Mouse (Mus musculus): ENCODE results near the gene Uqcrfs1.

The Uqcrfs1 gene

DNA sequence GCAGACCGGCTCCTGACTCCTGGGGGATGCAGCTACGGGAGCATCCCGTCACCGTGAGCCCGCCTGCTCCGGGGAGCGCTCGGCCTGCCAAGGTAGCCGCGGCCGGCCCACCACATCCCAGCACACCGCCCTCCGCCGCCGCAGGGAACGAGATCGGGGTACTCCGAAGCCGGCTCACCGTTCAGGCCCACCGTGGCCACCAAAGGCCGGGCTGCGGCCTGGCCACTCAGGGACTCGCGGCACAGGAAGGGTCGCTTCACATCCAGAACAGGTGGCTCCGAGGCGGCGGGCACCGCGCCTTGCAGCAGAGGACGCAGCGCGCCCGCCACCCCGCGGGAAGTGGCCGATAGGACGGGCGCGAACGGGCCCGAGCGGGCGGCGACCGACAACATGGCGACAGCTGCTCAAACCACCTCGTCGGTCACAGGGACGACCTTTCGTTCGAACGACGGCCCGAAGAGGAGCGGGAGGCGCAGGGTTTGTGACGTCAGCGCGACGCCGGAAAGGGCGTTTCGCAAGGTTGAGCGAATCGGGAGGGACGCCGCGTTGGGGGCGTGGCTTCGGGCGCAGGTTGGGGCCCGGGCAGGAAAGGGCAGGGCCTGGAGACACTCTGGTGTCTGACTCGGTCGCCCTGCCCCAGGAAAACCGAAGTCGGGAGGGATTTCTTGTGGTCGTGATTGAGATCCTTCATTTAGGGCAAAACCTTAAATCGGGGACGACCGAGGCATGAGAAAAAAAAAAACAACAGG is at the start of gene Uqcrfs1:
Gene Uqcrfs1 (minus strand): TSS at position 507 of the 749 bp plus-strand sequence.
- DNase-seq (ENCODE audit: low read depth), result peak; percentile 93

DNA sequence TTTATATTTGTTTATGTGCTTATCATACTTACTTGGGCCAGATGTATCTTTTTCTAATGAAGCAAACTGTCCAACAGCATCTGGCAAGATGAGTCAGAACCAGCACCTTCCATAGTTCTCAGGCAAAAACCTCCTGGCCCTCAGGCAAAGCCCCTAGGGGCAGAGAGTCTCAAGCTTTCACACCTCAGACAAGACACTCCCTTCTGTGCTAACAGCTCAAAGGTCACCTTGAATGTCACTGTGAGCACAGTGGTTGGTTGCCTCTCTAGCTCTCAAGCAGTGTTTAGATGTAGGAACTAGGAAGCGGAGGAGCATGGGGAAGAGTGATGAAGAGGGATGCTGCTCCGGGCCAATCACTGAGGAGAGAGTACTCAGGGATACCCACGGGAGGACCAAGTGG is 40.6 kb upstream of the Uqcrfs1 start:
- DNase-seq (ENCODE audit: low read depth), result no peak

DNA sequence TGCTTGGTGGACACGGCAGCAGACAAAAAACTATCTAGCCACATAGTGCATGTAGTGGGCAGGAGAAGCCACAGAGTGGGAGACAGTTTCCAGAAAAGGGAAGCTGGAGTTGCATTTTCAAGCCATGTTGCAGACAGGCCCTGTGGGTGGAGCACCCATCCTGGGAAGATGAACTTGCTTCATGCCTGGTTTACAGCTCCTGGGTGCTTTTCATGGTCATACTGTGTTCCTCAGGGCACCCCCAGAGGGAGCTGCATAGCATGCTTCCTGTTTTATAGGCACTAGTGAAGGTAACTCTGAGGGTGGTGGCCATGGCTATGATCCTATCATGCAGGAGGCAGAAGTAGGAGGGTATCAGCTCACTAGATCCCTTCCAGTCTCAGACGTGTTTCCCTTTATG is 37.4 kb upstream of the Uqcrfs1 start:
- no peak for DNase-seq (ENCODE audit: low read depth)

DNA sequence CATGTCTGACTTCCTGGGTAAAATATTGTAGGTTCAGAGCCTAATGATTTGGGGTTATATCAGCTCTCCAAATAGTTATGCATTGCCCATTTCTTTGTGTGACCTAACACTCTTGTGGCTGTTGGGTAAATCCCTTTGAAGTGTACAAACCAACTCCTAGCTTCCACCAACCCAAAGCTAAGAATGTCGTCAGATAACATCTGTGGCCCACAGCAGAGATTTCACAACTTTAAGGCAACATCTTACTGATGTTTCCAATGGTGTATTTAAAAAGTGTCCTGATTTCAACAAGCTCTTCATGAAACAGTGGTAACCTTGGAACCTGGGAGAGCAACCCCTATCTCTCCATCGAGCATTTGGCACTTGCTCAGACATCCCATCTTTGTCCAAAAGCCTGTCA is 33.6 kb upstream of the Uqcrfs1 start:
- no peak for DNase-seq (ENCODE audit: low read depth)

DNA sequence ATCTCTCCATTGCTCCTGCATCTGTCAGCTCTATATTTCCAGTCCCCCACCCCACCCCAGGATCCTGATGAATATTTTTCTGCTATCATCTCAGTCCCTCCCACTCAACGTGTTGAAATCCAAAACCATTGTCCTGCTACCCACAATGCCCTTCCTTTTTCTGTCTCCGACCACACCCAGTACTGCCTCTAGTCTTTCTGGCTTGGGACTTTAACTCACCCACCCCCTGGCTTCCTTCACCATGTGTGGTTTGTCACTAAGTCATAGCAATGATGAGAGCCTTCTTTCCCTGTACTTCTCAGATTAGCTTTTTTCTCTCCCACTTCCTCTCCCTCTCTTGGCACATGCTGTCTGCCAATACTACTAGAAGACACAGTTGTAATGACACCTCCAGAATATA is 31.7 kb upstream of the Uqcrfs1 start:
- DNase-seq (ENCODE audit: low read depth), result no peak

DNA sequence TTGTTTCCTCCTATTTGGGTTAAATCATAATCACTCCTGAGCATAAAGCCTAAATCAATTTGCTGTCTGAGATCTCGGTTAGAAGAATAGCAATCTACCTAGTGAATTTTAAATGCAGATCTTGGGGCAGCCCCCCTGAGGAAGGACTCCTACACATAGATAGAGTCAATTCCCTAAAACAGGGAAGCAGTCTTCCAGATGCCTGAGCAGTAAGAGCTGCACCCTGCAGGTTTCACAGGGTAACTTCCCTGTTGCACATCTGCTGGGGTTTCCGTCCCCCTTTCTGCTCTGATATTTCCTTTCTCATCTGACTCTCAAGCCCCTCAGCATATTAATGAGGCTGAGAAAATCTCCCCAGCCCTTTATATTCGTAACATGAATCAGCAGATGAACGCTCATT is 27.8 kb upstream of the Uqcrfs1 start:
- DNase-seq (ENCODE audit: low read depth), result no peak

DNA sequence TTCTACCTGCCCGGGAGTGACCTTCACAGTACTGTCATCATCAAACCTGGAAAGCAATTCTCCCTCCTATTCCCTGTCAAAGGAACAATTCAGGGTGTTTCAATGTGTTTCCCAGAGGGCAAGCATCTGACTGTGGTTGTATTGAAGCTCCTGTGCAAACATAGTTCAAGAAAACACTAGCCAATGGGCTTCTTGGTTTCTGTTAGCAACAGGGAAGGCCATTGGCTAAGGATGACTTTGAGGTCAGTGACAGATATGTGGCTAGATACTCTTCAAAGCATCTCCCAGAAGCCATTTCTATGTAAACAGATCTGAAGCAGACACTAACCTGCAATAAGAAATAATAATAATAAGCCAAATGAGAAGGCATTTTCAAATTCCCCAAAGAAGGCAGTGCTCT is 25.0 kb upstream of the Uqcrfs1 start:
- no peak for DNase-seq (ENCODE audit: low read depth)

DNA sequence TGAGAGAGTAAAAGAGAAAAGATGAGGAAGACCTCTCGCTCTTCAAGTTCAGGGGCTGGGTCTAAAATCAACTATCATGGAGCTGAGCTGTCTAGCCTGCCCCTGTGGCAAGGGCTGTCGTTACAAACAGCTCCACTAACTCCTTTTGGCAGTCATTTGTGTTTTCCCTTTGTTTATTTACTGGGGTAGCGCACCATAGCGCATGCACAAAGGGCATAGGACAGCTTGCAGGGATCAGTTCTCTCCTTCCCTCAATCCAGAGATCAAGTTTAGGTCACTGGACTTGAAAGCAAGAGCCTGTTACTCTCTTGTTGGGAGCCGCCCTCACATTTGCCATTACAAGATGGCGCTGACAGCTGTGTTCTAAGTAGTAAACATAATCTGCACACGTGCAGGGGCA is 22.4 kb upstream of the Uqcrfs1 start:
- no peak for DNase-seq (ENCODE audit: low read depth)

DNA sequence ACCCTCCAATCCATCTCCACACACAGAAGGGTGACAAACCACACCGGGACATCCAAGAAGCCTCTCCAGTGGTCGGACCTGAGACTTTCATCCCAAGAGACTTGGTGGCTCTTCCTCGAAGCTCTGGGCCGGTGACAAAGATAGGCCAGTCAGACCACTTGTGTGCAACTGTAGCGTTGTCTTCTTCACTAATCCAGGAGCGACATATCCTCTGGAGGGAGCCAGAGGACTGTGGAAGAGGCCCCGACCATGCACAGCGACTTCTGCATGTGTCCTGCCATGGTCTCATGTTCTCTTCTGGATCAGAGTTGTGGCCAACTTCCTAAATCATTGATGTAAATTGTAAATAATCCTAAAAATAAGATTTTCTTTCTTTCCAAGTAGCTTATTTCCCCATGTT is 21.6 kb upstream of the Uqcrfs1 start:
- DNase-seq (ENCODE audit: low read depth), result no peak

DNA sequence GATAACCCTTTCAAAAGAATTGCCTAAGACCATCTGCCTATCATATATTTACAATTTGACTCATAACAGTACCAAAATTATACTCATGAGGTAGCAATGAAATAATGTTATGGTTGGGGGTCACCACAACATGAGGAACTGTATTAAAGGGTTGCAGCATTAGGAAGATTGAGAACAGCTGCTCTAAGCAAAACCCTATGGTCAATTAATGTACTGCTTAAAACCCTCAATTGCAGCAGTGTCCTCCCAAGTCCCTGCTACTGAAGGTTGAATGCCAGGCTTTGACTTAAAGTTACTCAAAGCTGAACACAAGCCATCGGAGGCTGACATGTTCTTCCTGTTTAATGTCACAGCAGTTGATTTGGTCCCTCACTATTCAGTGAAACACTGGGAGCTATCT is 15.4 kb upstream of the Uqcrfs1 start:
- no peak for DNase-seq (ENCODE audit: low read depth)

DNA sequence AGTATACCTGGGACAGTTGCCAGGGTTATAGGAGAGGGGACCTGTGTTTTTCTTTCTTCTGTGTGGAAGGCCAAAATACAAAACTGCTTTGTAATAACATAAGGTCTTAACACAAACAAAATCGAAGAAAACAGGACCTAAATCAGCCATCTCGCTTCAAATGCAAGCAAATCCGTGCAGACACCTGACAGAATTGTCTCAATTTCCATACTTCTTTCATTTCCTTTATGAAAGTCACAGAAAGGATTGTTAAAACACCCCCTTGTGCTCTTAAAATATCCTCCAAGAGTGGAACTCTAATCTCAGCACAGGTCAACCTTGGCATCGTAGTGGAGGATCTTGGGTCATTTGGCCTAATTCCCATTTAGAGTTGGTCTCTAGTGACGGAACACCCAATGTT is 14.9 kb upstream of the Uqcrfs1 start:
- no peak for DNase-seq (ENCODE audit: low read depth)

DNA sequence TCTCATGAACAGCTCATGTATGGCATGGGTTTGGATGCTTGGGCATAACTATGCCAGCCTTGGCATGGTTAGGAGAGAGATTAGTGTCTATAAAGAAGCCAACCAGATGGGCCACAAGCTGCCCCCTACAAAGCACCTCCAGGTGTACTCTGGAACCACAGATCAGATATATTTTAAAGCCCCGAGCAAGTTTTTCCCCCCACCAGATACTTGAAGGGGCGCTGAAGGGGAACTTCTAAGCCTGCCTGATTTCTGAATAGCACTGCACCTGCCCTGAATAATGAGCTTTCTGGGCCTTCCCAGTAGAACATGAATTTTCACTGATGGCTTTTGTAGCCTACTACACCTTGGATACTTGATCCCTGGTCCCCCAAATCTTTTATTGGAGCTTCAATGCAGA is 12.6 kb upstream of the Uqcrfs1 start:
- no peak for DNase-seq (ENCODE audit: low read depth)

DNA sequence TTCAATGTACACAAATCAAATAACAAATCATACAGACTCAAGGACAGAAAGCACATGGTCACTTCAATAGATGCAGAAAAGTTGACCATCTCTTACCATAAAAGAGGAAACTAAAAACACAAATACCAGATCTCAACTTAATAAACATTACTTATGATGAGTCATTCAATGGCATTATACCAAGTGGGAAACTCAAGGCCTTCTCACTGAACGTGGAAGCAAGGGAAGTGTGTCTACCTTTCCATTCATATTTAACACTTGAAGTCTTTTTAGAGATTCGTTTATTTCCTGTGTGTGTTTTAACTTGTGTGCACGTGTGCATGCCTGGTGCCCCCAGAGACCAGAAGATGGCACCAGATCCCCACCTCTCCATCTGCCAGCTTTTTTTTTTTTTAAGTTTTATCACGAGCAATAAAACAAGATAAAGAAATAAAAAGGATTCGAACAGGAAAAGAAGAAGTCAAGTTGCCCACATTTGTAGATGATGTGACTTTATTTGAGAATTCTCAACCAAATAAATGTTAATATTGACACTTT is 8.0 kb upstream of the Uqcrfs1 start:
- DNase-seq (ENCODE audit: low read depth), result no peak

DNA sequence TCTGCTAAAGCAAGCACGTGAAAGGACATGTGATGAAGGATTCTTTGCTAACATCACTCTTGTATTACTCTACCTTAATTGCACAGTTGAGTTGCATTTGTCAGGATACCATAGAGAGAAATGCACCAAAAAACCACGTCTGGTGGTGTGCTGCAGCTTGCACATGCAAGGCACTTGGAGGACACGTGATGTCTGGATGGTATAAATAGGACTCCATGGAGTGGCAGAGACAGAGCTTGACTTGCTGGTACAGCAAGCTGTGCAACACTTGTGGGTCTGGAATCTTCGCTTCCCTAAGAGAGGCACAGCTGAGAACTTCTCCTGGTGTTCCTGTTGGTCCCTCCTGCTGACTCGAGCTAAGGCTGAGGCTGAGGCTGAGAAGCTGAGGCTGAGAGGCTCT is 4.2 kb upstream of the Uqcrfs1 start:
- no peak for DNase-seq (ENCODE audit: low read depth)

DNA sequence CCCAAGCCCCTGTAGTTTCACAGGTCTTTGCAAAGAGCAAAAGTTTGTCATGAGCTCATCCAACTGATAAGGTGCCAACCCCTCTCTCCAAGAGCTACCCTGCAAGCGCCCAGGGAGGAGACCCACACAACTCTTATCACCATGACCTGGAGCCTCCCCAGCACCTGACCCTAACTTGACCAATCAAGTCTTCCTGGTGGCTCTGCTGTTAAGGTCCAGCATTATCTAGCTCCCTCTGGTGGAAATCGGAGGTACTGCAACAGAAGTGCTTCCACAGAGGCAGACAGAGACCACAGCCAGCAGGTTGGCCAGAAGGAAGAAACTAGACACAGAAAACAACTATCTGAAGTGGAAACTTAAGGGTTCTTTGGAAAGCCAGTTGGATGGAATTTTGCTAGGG is 3.7 kb upstream of the Uqcrfs1 start:
- peak; percentile 81 for DNase-seq (ENCODE audit: low read depth)

DNA sequence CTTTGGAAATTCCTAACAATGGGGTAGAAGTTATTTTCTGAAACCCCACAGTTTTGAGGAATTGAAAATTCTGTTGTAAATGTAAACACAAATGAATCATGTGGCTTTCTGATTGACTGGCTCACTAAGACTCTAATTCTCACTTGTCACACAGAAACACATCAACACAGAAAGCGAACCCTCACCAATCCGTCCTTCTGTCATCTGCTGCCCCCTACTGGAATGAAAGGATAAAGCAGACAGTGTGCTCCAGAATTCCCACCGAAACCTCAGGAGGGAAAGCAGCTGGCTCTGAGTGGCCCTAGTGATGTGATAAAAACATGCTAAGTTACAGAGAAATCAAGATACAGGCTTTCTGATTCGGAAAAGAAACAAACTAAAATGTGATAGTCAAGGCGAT is 14.4 kb downstream of the Uqcrfs1 start:
- no peak for DNase-seq (ENCODE audit: low read depth)

DNA sequence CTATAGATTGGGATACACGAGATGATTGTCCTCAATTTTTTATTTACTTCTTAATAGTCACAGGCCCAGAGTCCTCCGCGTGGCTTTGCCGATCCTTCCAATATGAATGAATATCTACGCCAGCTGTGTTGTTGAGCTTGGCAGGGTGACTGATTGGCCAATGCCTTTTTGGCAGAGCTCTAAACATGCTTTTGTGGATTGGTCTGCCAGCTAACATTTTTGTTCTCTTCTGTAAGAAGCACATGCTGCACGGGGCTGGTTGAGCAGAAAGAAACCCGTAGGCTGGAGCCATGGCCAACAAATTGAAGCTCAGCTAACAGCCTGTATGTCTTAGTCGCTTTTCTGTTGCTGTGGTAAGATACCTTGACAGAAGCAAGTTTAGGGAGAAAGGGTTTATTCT is 20.2 kb downstream of the Uqcrfs1 start:
- DNase-seq (ENCODE audit: low read depth), result no peak

DNA sequence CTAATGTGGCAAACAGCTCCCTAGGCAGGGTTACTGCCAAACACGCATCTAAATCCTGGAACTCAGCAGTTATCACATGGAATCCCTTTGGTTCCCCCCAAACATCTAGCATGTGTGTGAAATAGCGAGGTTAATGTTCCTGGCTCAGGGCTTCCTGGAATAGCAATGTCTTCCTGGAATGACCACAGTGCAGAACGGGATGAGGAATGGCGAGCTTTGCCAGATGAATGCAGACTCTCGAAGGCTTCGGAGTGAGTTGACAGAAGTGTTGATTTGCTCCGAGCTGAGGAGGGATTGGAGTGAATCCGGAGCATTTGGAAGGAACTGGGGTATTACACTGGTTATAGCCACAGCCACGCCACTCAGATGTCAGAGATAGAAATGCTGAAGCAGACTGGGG is 21.2 kb downstream of the Uqcrfs1 start:
- DNase-seq (ENCODE audit: low read depth), result no peak

DNA sequence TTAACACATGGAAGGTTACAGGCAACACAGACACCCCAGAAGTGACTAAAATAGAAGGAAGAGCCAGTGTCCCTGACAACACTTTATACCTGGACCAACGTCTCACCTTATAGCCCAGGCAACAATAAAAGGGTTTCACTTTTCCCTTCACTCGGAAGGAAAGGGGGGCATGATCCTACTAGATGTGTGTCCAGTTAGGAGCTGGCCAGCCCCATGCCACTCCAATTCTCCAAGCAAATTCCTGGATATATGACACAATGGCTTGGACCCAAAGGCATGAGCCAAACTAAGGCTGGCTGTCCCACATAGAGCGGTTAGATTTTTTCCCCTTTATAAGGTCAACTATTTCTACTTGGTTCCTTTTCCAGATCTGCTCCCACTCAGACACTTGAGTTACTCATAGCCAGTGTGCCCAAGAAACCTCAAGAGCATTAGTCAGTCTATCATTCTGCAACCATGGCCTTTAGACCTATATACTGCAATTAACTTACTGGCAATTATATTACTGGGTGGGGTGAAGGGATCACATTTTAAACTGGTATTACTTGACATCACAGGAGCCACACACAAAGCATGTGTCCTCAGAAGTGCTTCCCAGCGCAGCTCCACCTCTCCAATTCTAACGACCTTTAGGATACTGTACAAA is 21.8 kb downstream of the Uqcrfs1 start:
- no peak for DNase-seq (ENCODE audit: low read depth)

DNA sequence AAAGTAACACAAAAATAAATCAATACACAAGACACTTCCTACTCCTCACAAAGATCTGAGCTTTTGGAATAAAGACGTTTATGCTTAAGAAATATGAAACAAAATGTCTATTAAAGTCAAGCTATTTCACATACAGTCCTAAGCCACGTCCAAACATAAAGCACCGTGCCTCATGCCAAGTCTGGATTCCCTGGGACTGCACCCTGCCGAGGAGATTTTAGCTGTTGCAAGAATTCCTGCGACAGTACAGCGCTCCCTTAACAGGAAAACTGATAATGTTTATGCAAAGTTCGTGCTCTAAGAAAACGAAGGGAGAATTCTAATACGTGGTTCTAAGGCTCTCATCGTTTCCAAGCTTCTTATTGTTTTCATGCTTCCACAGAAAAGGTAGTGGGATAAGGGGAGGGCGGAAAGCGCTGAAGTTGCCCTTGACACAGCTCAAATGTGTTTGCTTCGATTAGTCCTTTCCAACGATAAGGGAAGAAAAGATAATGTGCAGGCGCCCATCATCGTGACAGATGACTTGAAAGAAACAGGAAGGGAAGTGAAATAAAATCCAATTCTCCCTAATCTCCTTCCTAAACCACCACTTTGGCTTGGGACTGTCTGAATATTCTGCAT is 23.8 kb downstream of the Uqcrfs1 start:
- no peak for DNase-seq (ENCODE audit: low read depth)

DNA sequence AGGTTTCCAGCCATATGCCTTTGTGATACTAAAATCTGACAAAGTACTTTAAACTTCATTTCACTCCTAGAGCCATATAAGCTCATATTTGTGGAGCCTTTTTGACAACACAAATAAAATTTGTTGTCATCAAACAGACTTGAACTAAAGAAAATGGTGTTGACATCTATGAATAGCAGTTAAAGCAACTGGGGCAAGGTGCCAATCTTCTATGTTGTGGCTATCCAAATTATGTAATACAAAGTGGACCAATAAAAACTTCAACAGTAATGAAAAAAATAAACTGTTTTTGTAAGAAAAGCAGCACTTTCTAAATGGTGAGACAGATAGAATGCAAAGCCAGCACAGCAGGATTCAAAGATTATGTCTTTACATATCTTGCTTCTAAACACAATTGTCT is 27.0 kb downstream of the Uqcrfs1 start:
- DNase-seq (ENCODE audit: low read depth), result no peak

DNA sequence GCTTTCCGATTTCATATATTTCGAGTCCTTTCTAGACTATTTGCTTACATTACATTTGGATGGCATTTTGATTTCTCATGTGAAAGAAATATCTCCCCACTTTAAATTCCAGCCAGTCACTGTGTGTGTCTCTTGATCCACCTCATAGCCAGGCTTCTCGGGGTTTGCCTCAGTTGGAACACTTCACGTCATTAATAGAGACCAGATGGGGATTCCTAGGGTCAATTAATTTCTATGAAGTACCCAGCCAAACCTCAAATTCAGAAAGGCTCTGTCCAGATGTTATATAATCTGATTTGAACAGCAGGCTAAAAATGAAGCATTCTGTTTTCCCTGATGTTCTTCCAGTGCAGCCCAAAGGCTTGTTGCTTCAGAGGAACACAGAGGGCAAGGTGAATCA is 37.5 kb downstream of the Uqcrfs1 start:
- no peak for DNase-seq (ENCODE audit: low read depth)

DNA sequence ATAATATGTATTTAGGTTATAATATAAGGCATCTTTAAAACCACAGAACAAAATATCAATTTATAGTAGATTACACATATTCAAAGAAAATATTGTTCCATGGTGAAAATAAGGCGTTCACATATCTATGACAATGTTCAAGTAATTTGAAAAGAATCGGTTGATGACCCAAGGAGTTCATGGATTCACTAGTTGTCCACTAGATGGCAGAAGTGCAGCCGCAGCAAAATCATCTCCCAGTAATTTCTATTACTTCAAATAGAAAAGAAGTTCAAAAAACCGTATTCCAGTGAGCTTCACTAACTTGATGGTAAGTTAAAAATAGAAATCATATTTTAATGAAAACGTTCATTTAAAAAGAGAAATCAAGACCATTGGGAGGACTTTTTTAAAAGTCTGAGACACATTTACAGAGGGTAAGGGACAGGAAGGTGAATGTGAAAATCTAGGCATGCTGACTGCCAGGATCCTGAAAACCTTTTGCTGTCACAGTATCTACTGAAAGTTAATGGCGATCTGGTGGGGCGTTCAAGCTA is 43.2 kb downstream of the Uqcrfs1 start:
- DNase-seq (ENCODE audit: low read depth), result no peak
